Mouse (Mus musculus) cerebral cortex, adult 2 months (tissue): Measurements from ENCODE around the gene Golim4.

Source experiments
- WGBS: fragments of 180-500 bp; shearing (Covaris S2); methylation state at CpG from one replicate; pipeline ENCODE4 v1.1.7; 2018; 5-methylcytosine and 5-hydroxymethylcytosine counted together

Gene Golim4

GRCm38 (mm10) chr3:75925123-75925522 is 31.6 kb downstream of the Golim4 start:
- 71% methylated on average over 2 of the region's 2 CpGs for WGBS

GRCm38 (mm10) chr3:75917770-75918503 is 38.8 kb downstream of the Golim4 start:
- 90% methylated on average over 17 of the region's 17 CpGs for WGBS

- WGBS = 73% methylated on average over 4 of the region's 4 CpGs
Observed at GRCm38 (mm10) chr3:75912786-75913185, 44.0 kb downstream of the Golim4 start.

- WGBS = 10% methylated on average over 4 of the region's 4 CpGs
Observed at GRCm38 (mm10) chr3:75910257-75910656, 46.5 kb downstream of the Golim4 start.

- 64% methylated on average over 11 of the region's 11 CpGs for WGBS
Observed at GRCm38 (mm10) chr3:75901903-75902598, 54.7 kb downstream of the Golim4 start.

- WGBS = 53% methylated on average over 5 of the region's 5 CpGs
Observed at GRCm38 (mm10) chr3:75895075-75895474, 61.7 kb downstream of the Golim4 start.

GRCm38 (mm10) chr3:75891581-75891980 is 65.2 kb downstream of the Golim4 start:
- WGBS = 67% methylated on average over 3 of the region's 3 CpGs

- 55% methylated on average over 1 of the region's 1 CpGs for WGBS
Observed at GRCm38 (mm10) chr3:75889323-75889722, 67.4 kb downstream of the Golim4 start.

- WGBS = 100% methylated on average over 1 of the region's 1 CpGs
Observed at GRCm38 (mm10) chr3:75881582-75881981, 75.2 kb downstream of the Golim4 start.

GRCm38 (mm10) chr3:75879269-75879668 is 77.5 kb downstream of the Golim4 start:
- WGBS = 94% methylated on average over 2 of the region's 2 CpGs

GRCm38 (mm10) chr3:75868886-75869285 is 87.9 kb downstream of the Golim4 start:
- WGBS = 27% methylated on average over 1 of the region's 1 CpGs

- WGBS = 12% methylated on average over 2 of the region's 2 CpGs
Observed at GRCm38 (mm10) chr3:75864203-75864602, 92.5 kb downstream of the Golim4 start.

GRCm38 (mm10) chr3:75861677-75862076 is 95.1 kb downstream of the Golim4 start:
- WGBS = 44% methylated on average over 4 of the region's 4 CpGs

GRCm38 (mm10) chr3:75860760-75861159 is 96.0 kb downstream of the Golim4 start:
- 59% methylated on average over 12 of the region's 12 CpGs for WGBS

GRCm38 (mm10) chr3:75835286-75835967 is 121.3 kb downstream of the Golim4 start:
- WGBS = 57% methylated on average over 5 of the region's 5 CpGs

- WGBS = 87% methylated on average over 2 of the region's 2 CpGs
Observed at GRCm38 (mm10) chr3:75834827-75835226, 121.9 kb downstream of the Golim4 start.
